Mouse (Mus musculus): ENCODE measurements around the gene Hist3h2ba. TPM values are rescaled to one million over a fixed set of nuclear protein-coding genes. Genes with fewer than 3 reads are reported as not detected.

The Hist3h2ba gene
- polyA plus RNA-seq, 1 experiment = 101 TPM

- Histone ChIP-seq H3K4me1 (ENCODE audit: control insufficient read depth, insufficient read depth, low read length) (no peaks in the 10 kb centered on the region), H3K4me3 (ENCODE audit: insufficient read depth, low read length) (no peak within 1 kb of the TSS), H3K27ac (ENCODE audit: insufficient read depth, low read length) (no peak within 1 kb of the TSS)
- no peak for TF ChIP-seq CTCF (IDR thresholded peaks at IDR 0.05; ENCODE audit: extremely low read depth, insufficient read depth, low read length)
Observed at GRCm38 (mm10) chr11:58917745-58918366, 30.9 kb upstream of the Hist3h2ba start, which contains the start of gene Btnl10. Btnl10 (plus strand) TSS chr11:58917908.

GRCm38 (mm10) chr11:58918759-58919158 is 30.0 kb upstream of the Hist3h2ba start:
- Histone ChIP-seq H3K4me3 (ENCODE audit: insufficient read depth, low read length) (no peak overlapping the region), H3K27ac (ENCODE audit: insufficient read depth, low read length) (no peak overlapping the region), H3K4me1 (ENCODE audit: control insufficient read depth, insufficient read depth, low read length) (no peaks in the 10 kb centered on the region)
- TF ChIP-seq POLR2A (IDR thresholded peaks at IDR 0.05; ENCODE audit: extremely low read depth, insufficient read depth, low read length) (no peak), CTCF (IDR thresholded peaks at IDR 0.05; ENCODE audit: extremely low read depth, insufficient read depth, low read length) (no peak)

GRCm38 (mm10) chr11:58922420-58922819 is 26.3 kb upstream of the Hist3h2ba start:
- no peak overlapping the region for H3K4me3 ChIP-seq (ENCODE audit: insufficient read depth, low read length)
- H3K4me1 ChIP-seq (ENCODE audit: control insufficient read depth, insufficient read depth, low read length) = no peaks in the 10 kb centered on the region
- H3K27ac ChIP-seq (ENCODE audit: insufficient read depth, low read length) = no peak overlapping the region
- TF ChIP-seq CTCF (IDR thresholded peaks at IDR 0.05; ENCODE audit: extremely low read depth, insufficient read depth, low read length) = no peak
- TF ChIP-seq POLR2A (IDR thresholded peaks at IDR 0.05; ENCODE audit: extremely low read depth, insufficient read depth, low read length) = no peak

- TF ChIP-seq CTCF (IDR thresholded peaks at IDR 0.05; ENCODE audit: extremely low read depth, insufficient read depth, low read length) (no peak), POLR2A (IDR thresholded peaks at IDR 0.05; ENCODE audit: extremely low read depth, insufficient read depth, low read length) (no peak)
- Histone ChIP-seq H3K27ac (ENCODE audit: insufficient read depth, low read length) (no peak overlapping the region), H3K4me3 (ENCODE audit: insufficient read depth, low read length) (no peak overlapping the region), H3K4me1 (ENCODE audit: control insufficient read depth, insufficient read depth, low read length) (no peaks in the 10 kb centered on the region)
Observed at GRCm38 (mm10) chr11:58926651-58927050, 22.1 kb upstream of the Hist3h2ba start.

GRCm38 (mm10) chr11:58927053-58927452 is 21.7 kb upstream of the Hist3h2ba start:
- TF ChIP-seq POLR2A (IDR thresholded peaks at IDR 0.05; ENCODE audit: extremely low read depth, insufficient read depth, low read length) = no peak
- no peak for TF ChIP-seq CTCF (IDR thresholded peaks at IDR 0.05; ENCODE audit: extremely low read depth, insufficient read depth, low read length)
- H3K27ac ChIP-seq (ENCODE audit: insufficient read depth, low read length) = no peak overlapping the region

GRCm38 (mm10) chr11:58927790-58928651 is 20.7 kb upstream of the Hist3h2ba start:
- H3K4me1 ChIP-seq (ENCODE audit: control insufficient read depth, insufficient read depth, low read length) = no peaks in the 10 kb centered on the region
- H3K27ac ChIP-seq (ENCODE audit: insufficient read depth, low read length) = no peak overlapping the region
- TF ChIP-seq POLR2A (IDR thresholded peaks at IDR 0.05; ENCODE audit: extremely low read depth, insufficient read depth, low read length) (no peak), CTCF (IDR thresholded peaks at IDR 0.05; ENCODE audit: extremely low read depth, insufficient read depth, low read length) (peak; percentile 60)
- H3K4me3 ChIP-seq (ENCODE audit: insufficient read depth, low read length) = 0 out of 2 replicates have a peak overlapping the region, but pooled peaks have one; percentile 0

More at GRCm38 (mm10) chr11:58927053-58927452, 21.7 kb upstream of the Hist3h2ba start:
- Histone ChIP-seq H3K4me3 (ENCODE audit: insufficient read depth, low read length) (no peak overlapping the region), H3K4me1 (ENCODE audit: control insufficient read depth, insufficient read depth, low read length) (no peaks in the 10 kb centered on the region)

GRCm38 (mm10) chr11:58929055-58929454 is 19.7 kb upstream of the Hist3h2ba start:
- Histone ChIP-seq H3K4me3 (ENCODE audit: insufficient read depth, low read length) (no peak overlapping the region), H3K4me1 (ENCODE audit: control insufficient read depth, insufficient read depth, low read length) (no peaks in the 10 kb centered on the region), H3K27ac (ENCODE audit: insufficient read depth, low read length) (no peak overlapping the region)
- no peak for TF ChIP-seq POLR2A (IDR thresholded peaks at IDR 0.05; ENCODE audit: extremely low read depth, insufficient read depth, low read length)
- no peak for TF ChIP-seq CTCF (IDR thresholded peaks at IDR 0.05; ENCODE audit: extremely low read depth, insufficient read depth, low read length)

GRCm38 (mm10) chr11:58929641-58930040 is 19.1 kb upstream of the Hist3h2ba start:
- TF ChIP-seq CTCF (IDR thresholded peaks at IDR 0.05; ENCODE audit: extremely low read depth, insufficient read depth, low read length) (no peak), POLR2A (IDR thresholded peaks at IDR 0.05; ENCODE audit: extremely low read depth, insufficient read depth, low read length) (no peak)
- no peak overlapping the region for H3K27ac ChIP-seq (ENCODE audit: insufficient read depth, low read length)
- H3K4me3 ChIP-seq (ENCODE audit: insufficient read depth, low read length) = no peak overlapping the region
- no peaks in the 10 kb centered on the region for H3K4me1 ChIP-seq (ENCODE audit: control insufficient read depth, insufficient read depth, low read length)

GRCm38 (mm10) chr11:58930254-58930653 is 18.5 kb upstream of the Hist3h2ba start:
- no peaks in the 10 kb centered on the region for H3K4me1 ChIP-seq (ENCODE audit: control insufficient read depth, insufficient read depth, low read length)
- H3K4me3 ChIP-seq (ENCODE audit: insufficient read depth, low read length) = no peak overlapping the region
- no peak for TF ChIP-seq POLR2A (IDR thresholded peaks at IDR 0.05; ENCODE audit: extremely low read depth, insufficient read depth, low read length)
- TF ChIP-seq CTCF (IDR thresholded peaks at IDR 0.05; ENCODE audit: extremely low read depth, insufficient read depth, low read length) = no peak
- no peak overlapping the region for H3K27ac ChIP-seq (ENCODE audit: insufficient read depth, low read length)
